Mouse (Mus musculus) kidney, adult 2 months (tissue): ENCODE measurements around the gene Arl10. TPM values are rescaled to one million over a fixed set of nuclear protein-coding genes. Genes with fewer than 3 reads are reported as not detected.

Experiments
- DNase-seq: peaks from one replicate; pipeline ENCODE4 v3.0.0; 2021
- H3K27ac ChIP-seq: fragments of 200-500 bp; 2 replicates; pipeline ENCODE4 v1.5.1; 2012; ENCODE audit warnings: low read depth, low read length, control low read depth, inconsistent platforms; ENCODE audit not compliant: insufficient read depth
- H3K27me3 ChIP-seq: fragments of 200-500 bp; replicated peaks from 2 replicates; pipeline ENCODE4 v1.6.1; 2012; ENCODE audit warnings: mild to moderate bottlenecking, moderate library complexity, low read length, inconsistent platforms; ENCODE audit not compliant: control insufficient read depth, insufficient read depth
- H3K36me3 ChIP-seq: fragments of 200-500 bp; 2 replicates; pipeline ENCODE4 v1.6.1; 2012; ENCODE audit warnings: mild to moderate bottlenecking, moderate library complexity, low read length, inconsistent platforms; ENCODE audit not compliant: control insufficient read depth, insufficient read depth
- H3K4me1 ChIP-seq: fragments of 200-500 bp; 2 replicates; pipeline ENCODE4 v1.6.1; 2011; ENCODE audit warnings: low read length; ENCODE audit not compliant: control insufficient read depth, insufficient read depth
- H3K4me3 ChIP-seq: fragments of 200-500 bp; 2 replicates; pipeline ENCODE4 v1.5.1; 2011; ENCODE audit warnings: mild to moderate bottlenecking, low read depth, low read length, control low read depth; ENCODE audit not compliant: insufficient read depth
- CTCF ChIP-seq: fragments of 200-500 bp; conservative IDR thresholded peaks from 2 replicates; pipeline ENCODE4 v1.5.1; 2011; ENCODE audit warnings: low read depth, mild to moderate bottlenecking, control low read depth, low read length, moderate library complexity, mixed read lengths; ENCODE audit not compliant: insufficient read depth, insufficient read length
- POLR2A ChIP-seq: fragments of 200-500 bp; IDR thresholded peaks from one replicate; pipeline ENCODE4 v1.6.1; 2011; ENCODE audit warnings: low read depth, low read length, control low read depth
- WGBS: fragments of 180-500 bp; shearing (Covaris S2); methylation state at CpG from one replicate; pipeline ENCODE4 v1.1.7; 2018; 5-methylcytosine and 5-hydroxymethylcytosine counted together
- polyA plus RNA-seq: library from polyadenylated mRNA; depleted of rRNA; stranded (reverse); fragments of >200 nt; gene quantifications from 2 replicates; pipeline ENCODE4 v1.2.3, GENCODE M21; 2012; rRNA removed

Arl10 gene
- 20.1 and 23.3 TPM in 2 replicates for polyA plus RNA-seq

DNA sequence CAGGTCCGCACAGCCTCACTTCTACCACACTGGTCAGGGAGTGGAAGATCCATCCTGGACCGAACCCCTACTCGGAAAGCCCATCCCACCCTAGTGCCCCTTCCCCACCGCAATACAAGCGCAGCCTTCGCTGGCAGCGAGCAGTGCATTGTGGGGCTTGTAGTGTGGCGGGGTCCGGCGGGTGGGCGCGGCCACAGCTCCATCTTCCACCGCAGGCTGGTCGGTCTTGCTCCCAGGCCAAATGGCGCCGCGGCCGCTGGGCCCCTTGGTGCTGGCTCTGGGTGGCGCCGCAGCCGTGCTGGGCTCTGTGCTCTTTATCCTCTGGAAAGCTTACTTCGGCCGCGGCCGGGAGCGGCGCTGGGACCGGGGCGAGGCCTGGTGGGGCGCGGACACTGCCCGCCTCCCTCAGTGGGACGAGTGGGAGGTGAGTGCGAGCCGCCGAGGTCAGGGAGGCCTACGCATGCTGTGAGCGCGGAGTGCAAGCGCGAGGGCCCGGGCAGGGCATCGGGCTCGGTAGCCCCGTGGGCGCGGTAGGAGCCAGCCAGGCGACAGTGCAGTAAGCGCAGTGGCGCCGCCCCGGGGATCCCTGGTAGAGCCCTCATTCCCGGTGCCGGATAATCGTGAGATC, at the start of gene Arl10:
Gene Arl10 (plus strand): TSS at position 162 of the 628 bp plus-strand sequence.
- peak within 1 kb of the TSS; percentile 81 for H3K27ac ChIP-seq
- DNase-seq: peak; percentile 85
- under 1% methylated on average over 55 of the region's 55 CpGs for WGBS
- peaks cover 10% of the 10 kb centered on the region; the same call in 1 of the 2 replicates for H3K4me1 ChIP-seq
- TF ChIP-seq CTCF: 0 out of 2 replicates have a peak, but pooled peaks have one; percentile 21
- peak; percentile 25 for TF ChIP-seq POLR2A
- H3K4me3 ChIP-seq: peak within 1 kb of the TSS; percentile 80
- no peaks in the 10 kb centered on the region for H3K36me3 ChIP-seq
- H3K27me3 ChIP-seq: no peaks in the 10 kb centered on the region

GRCm38 (mm10) chr13:54527140-54527539, 47.7 kb upstream of the Arl10 start:
- no peaks in the 10 kb centered on the region for H3K4me1 ChIP-seq
- no peaks in the 10 kb centered on the region for H3K27me3 ChIP-seq
- no peak overlapping the region for H3K27ac ChIP-seq
- TF ChIP-seq CTCF (no peak), POLR2A (no peak)
- no peaks in the 10 kb centered on the region; the same call in 1 of the 2 replicates for H3K36me3 ChIP-seq
- DNase-seq: no peak
- 78% methylated on average over 6 of the region's 6 CpGs for WGBS
- no peak overlapping the region for H3K4me3 ChIP-seq

DNA sequence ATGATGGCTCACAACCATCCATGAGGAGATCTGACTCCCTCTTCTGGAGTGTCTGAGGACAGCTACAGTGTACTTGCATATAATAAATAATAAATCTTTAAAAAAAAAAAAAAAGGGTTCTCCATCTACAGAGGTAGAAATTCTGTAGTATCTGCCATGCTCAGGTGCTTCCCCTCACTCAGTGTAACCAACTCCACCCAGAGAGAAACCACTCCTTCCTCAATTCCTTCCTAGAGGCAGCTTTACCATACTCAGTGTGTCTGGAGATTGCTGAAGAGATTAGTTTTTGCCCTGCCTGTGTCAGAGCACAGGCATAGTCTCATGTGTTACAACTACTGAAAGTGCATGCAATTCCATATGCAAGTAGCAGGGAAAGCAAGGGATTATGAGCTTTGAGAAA, 42.7 kb upstream of the Arl10 start:
- H3K27ac ChIP-seq: no peak overlapping the region
- H3K36me3 ChIP-seq: no peaks in the 10 kb centered on the region; the same call in 1 of the 2 replicates
- no peak overlapping the region for H3K4me3 ChIP-seq
- no peaks in the 10 kb centered on the region for H3K27me3 ChIP-seq
- TF ChIP-seq POLR2A (no peak), CTCF (no peak)
- H3K4me1 ChIP-seq: no peaks in the 10 kb centered on the region
- DNase-seq: no peak

- TF ChIP-seq CTCF: no peak
- TF ChIP-seq POLR2A: no peak
- no peak overlapping the region for H3K27ac ChIP-seq
- peak; percentile 58 for DNase-seq
- no peaks in the 10 kb centered on the region for H3K27me3 ChIP-seq
- H3K36me3 ChIP-seq: peaks cover 18% of the 10 kb centered on the region
- 46% methylated on average over 7 of the region's 7 CpGs for WGBS
- H3K4me3 ChIP-seq: no peak overlapping the region
- H3K4me1 ChIP-seq: peaks cover 12% of the 10 kb centered on the region; the same call in 1 of the 2 replicates
Observed at GRCm38 (mm10) chr13:54548036-54548435, 26.8 kb upstream of the Arl10 start.

DNA sequence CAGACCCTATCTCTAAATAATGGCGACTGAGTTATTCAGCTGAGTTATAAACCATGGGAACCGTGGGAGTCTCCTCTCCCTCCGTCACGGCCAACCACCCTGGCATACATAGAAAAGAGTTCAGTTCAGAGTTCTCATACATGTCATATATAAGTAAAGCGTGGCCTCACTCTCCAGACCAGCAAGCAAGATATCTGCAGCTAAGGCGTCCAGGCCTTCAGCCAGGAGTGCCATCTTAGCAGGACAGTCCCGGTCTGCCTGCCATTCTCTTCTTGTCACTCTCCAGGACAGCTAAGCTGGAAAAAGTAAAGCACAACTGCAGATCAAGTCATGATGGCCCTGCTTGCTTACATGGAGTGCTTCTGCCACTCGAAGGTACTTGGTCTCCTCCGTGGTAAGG, 18.6 kb upstream of the Arl10 start:
- H3K27ac ChIP-seq: no peak overlapping the region
- H3K27me3 ChIP-seq: no peaks in the 10 kb centered on the region
- no peak overlapping the region for H3K4me3 ChIP-seq
- H3K4me1 ChIP-seq: peaks cover 35% of the 10 kb centered on the region; the same call in 1 of the 2 replicates
- WGBS: 81% methylated on average over 9 of the region's 9 CpGs
- H3K36me3 ChIP-seq: peaks cover 29% of the 10 kb centered on the region
- DNase-seq: no peak
- TF ChIP-seq POLR2A (no peak), CTCF (no peak)

GRCm38 (mm10) chr13:54556796-54557195, 18.0 kb upstream of the Arl10 start:
- Histone ChIP-seq H3K4me3 (no peak overlapping the region), H3K27ac (no peak overlapping the region), H3K27me3 (no peaks in the 10 kb centered on the region), H3K36me3 (peaks cover 28% of the 10 kb centered on the region), H3K4me1 (peaks cover 39% of the 10 kb centered on the region)
- WGBS: 60% methylated on average over 3 of the region's 3 CpGs
- peak; percentile 87 for DNase-seq
- no peak for TF ChIP-seq CTCF
- no peak for TF ChIP-seq POLR2A

- 62% methylated on average over 1 of the region's 1 CpGs for WGBS
- H3K4me1 ChIP-seq: peaks cover 39% of the 10 kb centered on the region
Observed at GRCm38 (mm10) chr13:54557652-54558051, 17.2 kb upstream of the Arl10 start.

More at GRCm38 (mm10) chr13:54557652-54558051, 17.2 kb upstream of the Arl10 start:
- H3K36me3 ChIP-seq: peaks cover 25% of the 10 kb centered on the region
- H3K27me3 ChIP-seq: no peaks in the 10 kb centered on the region
- TF ChIP-seq POLR2A (no peak), CTCF (no peak)
- H3K27ac ChIP-seq: peak overlapping the region; percentile 59
- DNase-seq: peak; percentile 91
- no peak overlapping the region for H3K4me3 ChIP-seq
